Mouse (Mus musculus) testis, adult 2 months (tissue): ENCODE data around the gene Gm13090.

Experiments
- CTCF ChIP-seq: fragments of 200-500 bp; IDR thresholded peaks from 2 replicates; pipeline ENCODE4 v1.5.1; 2012; ENCODE audit warnings: low read depth, mild to moderate bottlenecking, inconsistent platforms, low read length, moderate library complexity; ENCODE audit not compliant: control insufficient read depth, insufficient read depth, insufficient replicate concordance
- POLR2A ChIP-seq: fragments of 200-500 bp; IDR thresholded peaks from 2 replicates; pipeline ENCODE4 v1.6.1; 2012; ENCODE audit warnings: low read depth, mild to moderate bottlenecking, inconsistent platforms, low read length, moderate library complexity; ENCODE audit not compliant: control insufficient read depth

- TF ChIP-seq CTCF: no peak
- no peak for TF ChIP-seq POLR2A
Measured at GRCm38 (mm10) chr4:151070962-151071361, 18.4 kb upstream of the Gm13090 start.
